Mouse (Mus musculus) intestine, embryonic 16.5 days (tissue): ENCODE data around the gene Erbb4. TPM values are rescaled to one million over a fixed set of nuclear protein-coding genes. Genes with fewer than 3 reads are reported as not detected.

Experiments used
- ATAC-seq: fragments of 200-750 bp; cut with Nextera tagmentation; 2 replicates; pipeline ENCODE4 v1.8.0; 2017; ENCODE audit warnings: moderate TSS enrichment, moderate library complexity
- H3K27ac ChIP-seq: fragments of 300-500 bp; sonication (generic); 2 replicates; pipeline ENCODE4 v1.5.1; 2014; ENCODE audit warnings: mild to moderate bottlenecking, low read length
- H3K27me3 ChIP-seq: fragments of 300-500 bp; sonication (generic); replicated peaks from 2 replicates; pipeline ENCODE4 v1.6.1; 2014; ENCODE audit warnings: low read length, control low read depth, mixed read lengths; ENCODE audit not compliant: control insufficient read depth, insufficient read depth
- H3K36me3 ChIP-seq: fragments of 300-500 bp; sonication (generic); 2 replicates; pipeline ENCODE4 v1.6.1; 2014; ENCODE audit warnings: low read length, control low read depth; ENCODE audit not compliant: control insufficient read depth, insufficient read depth
- H3K4me1 ChIP-seq: fragments of 300-500 bp; sonication (generic); 2 replicates; pipeline ENCODE4 v1.6.1; 2014; ENCODE audit warnings: low read length, control low read depth, mixed read lengths; ENCODE audit not compliant: control insufficient read depth, insufficient read depth
- H3K4me2 ChIP-seq: fragments of 300-500 bp; sonication (generic); 2 replicates; pipeline ENCODE4 v1.6.1; 2014; ENCODE audit warnings: low read depth, low read length, control low read depth
- H3K4me3 ChIP-seq: fragments of 300-500 bp; sonication (generic); 2 replicates; pipeline ENCODE4 v1.5.1; 2014; ENCODE audit warnings: mild to moderate bottlenecking, low read length
- H3K9ac ChIP-seq: fragments of 300-500 bp; sonication (generic); 2 replicates; pipeline ENCODE4 v1.6.1; 2014; ENCODE audit warnings: low read depth, low read length
- H3K9me3 ChIP-seq: fragments of 300-500 bp; sonication (generic); 2 replicates; pipeline ENCODE4 v1.6.1; 2016; ENCODE audit warnings: low read length, control low read depth; ENCODE audit not compliant: control insufficient read depth
- WGBS: fragments of 180-500 bp; shearing (Covaris S2); extraction: QIAGEN DNeasy Blood & Tissue Kit; methylation state at CpG from one replicate; pipeline ENCODE4 v1.1.7; 2014; 5-methylcytosine and 5-hydroxymethylcytosine counted together
- polyA plus RNA-seq: library from polyadenylated mRNA; unstranded; fragments of >200 nt; fragmentation: Nextera tagmentation; extraction: Ambion mirVana; gene quantifications from 2 replicates; pipeline ENCODE4 v1.2.1, GENCODE M21; 2015

Gene Erbb4
- polyA plus RNA-seq, 1 experiment from 2014 or later = not detected

GRCm38 (mm10) chr1:68020020-68020419, 1087.8 kb downstream of the Erbb4 start:
- Histone ChIP-seq H3K27me3 (no peaks in the 10 kb centered on the region), H3K9me3 (no peaks in the 10 kb centered on the region), H3K4me1 (no peaks in the 10 kb centered on the region), H3K36me3 (no peaks in the 10 kb centered on the region), H3K27ac (no peak overlapping the region), H3K9ac (no peak overlapping the region), H3K4me3 (no peak overlapping the region), H3K4me2 (no peak overlapping the region)
- 91% methylated on average over 1 of the region's 1 CpGs for WGBS
- peak; percentile 64 for ATAC-seq

GRCm38 (mm10) chr1:68019618-68020017, 1088.2 kb downstream of the Erbb4 start:
- no peak overlapping the region for H3K4me2 ChIP-seq
- no peaks in the 10 kb centered on the region for H3K27me3 ChIP-seq
- H3K36me3 ChIP-seq = no peaks in the 10 kb centered on the region
- 74% methylated on average over 3 of the region's 3 CpGs for WGBS
- no peak overlapping the region for H3K4me3 ChIP-seq
- no peaks in the 10 kb centered on the region for H3K4me1 ChIP-seq
- H3K9me3 ChIP-seq = no peaks in the 10 kb centered on the region
- no peak overlapping the region for H3K9ac ChIP-seq
- ATAC-seq = peak; percentile 89
- H3K27ac ChIP-seq = no peak overlapping the region
